Mouse (Mus musculus): ENCODE results near the gene Tmem165.

The Tmem165 gene

GRCm38 (mm10) chr5:76250948-76251347, 67.3 kb downstream of the Tmem165 start:
- DNase-seq = no peak
